Mouse (Mus musculus): ENCODE data around the gene Vmn2r84.
"Not testable (repeated sequence)": the region's sequence is repeated elsewhere in the genome, so short reads cannot be mapped to it uniquely, and the experiment has no call there.

Gene Vmn2r84

DNA sequence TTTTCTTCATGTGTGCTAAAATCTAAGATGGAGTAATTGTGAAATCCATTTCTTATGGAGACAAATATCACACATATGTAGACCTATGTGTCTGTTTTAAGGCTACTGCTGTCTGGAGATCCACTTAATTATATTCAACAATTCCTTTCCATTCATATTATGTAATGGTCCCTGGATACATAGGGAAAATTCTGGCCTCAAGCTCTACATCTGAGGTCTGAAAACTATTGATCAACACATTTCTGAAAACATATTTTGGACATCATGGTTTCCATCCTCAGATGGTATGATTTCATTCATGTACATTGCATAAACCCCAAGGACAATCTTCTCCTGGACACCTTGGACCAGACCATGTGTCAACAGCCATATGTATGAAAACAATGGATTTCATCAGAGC is at the start of gene Vmn2r84:
TSS of gene Vmn2r84 (minus strand) at position 101 of the 400 bp plus-strand sequence.
- no peak for DNase-seq (ENCODE audit: extremely low spot score, low read depth, low spot score)

DNA sequence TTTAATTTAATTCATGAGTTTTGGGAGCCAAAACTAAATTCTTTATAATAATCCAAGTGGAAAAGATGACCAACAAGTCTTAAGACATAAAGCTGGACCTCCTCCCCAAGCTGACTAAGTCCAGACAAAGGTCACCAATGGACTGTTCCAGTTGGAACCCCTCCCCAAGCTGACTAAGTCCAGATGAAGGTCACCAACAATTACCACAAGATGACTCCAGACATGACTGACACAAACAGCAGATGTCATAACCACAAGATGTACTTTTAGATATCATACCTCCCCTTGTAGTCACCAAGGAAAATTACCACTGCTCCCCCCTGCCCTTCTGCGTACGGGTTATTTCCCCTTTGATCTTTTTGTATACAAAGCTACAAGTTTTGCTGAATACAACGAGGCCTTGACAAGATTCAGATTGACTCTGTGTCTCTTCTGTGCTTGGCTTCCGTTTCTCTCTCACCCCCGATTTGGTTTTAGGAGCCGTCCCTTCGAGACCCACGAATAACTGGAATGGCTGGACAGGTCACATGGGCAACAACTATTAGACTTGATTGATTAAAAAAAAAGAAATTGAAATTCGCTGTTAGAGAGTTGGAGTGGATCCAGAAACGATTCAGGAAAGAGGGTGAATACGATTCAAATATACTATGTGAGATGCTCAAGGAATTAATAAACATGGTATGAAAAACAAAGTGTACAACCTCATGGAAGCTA is 40.2 kb upstream of the Vmn2r84 start:
- DNase-seq (ENCODE audit: extremely low spot score, low read depth, low spot score) = not testable (repeated sequence)

DNA sequence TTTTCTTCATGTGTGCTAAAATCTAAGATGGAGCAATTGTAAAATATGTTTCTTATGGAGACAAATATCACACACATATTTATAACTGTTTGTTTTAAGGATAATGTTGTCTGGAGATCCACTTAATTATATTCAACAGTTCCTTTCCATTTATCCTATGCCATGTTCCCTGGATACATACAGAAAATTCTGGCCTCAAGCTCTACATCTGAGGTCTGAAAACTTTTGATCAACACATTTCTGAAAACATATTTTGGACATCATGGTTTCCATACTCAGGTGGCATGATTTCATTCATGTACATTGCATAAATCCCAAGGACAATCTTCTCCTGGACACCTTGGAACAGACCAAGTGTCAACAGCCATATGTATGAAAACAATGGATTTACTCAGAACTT is 35.5 kb upstream of the Vmn2r84 start, which contains the start of gene Vmn2r85:
TSS of gene Vmn2r85 (minus strand) at position 101 of the 400 bp plus-strand sequence.
- not testable (repeated sequence) for DNase-seq (ENCODE audit: extremely low spot score, low read depth, low spot score)

DNA sequence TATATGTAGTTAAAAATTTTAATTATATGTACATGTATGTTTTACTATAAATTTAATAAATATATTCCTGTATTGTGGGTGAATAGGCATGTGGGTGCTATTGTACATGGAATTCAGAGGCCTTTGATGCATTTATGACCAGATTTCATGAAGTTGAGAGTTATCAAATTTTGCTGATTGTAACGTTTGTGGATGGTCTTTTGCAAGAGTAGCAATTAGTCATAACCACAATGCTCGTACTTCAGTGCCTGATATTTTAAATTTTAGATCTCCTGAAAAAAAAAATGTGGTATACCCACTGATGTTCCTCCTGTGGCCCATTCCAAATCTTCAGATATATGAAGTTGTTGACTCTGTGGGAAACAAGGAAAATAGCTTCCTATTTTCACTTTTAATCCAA is 28.2 kb upstream of the Vmn2r84 start:
- not testable (repeated sequence) for DNase-seq (ENCODE audit: extremely low spot score, low read depth, low spot score)

GRCm38 (mm10) chr10:130420401-130420800 is 26.3 kb upstream of the Vmn2r84 start:
- DNase-seq (ENCODE audit: extremely low spot score, low read depth, low spot score) = no peak

- not testable (repeated sequence) for DNase-seq (ENCODE audit: extremely low spot score, low read depth, low spot score)
These were observed 25.8 kb upstream of the Vmn2r84 start for GRCm38 (mm10) chr10:130419954-130420353.

DNA sequence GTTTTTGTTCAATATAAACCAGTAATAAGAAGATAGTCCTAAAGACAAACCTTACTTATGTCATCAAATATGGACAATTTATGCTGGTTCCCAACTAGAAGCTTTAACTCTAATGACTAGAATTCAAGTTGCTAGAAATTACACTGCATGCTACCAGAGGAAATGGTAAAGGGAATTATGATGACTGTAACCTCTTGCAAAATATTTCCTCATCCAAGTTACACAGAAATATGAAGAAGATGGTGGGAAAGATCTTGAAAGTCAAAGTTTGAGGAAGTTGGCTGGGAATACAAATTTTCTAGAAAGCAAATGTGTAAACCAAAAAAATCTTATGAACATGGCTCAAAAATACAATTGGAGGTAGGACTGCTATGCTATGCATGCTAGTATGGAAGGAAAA is 22.2 kb upstream of the Vmn2r84 start:
- DNase-seq (ENCODE audit: extremely low spot score, low read depth, low spot score) = not testable (repeated sequence)

DNA sequence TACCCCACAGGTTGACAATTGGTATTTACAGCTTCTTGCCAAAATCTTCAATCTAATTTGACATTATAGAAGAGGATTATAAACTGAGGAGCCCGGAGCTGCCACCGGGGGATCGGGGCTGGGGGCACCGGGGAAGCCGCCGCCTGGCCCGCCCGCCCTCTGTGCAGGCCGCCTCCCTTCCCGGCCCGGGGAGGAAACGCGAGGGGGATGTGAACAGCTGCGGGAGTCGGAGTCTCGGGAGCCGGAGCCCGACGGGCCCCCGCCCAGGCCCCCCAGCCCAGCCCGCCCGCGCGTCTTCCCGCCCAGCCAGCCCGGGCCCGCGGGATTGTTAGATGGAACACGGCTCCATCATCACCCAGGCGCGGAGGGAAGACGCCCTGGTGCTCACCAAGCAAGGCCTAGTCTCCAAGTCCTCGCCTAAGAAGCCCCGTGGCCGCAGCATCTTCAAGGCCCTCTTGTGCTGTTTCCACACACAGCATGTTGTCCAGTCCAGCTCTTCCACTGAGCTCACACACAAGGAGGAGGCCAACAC is 18.1 kb upstream of the Vmn2r84 start:
- not testable (repeated sequence) for DNase-seq (ENCODE audit: extremely low spot score, low read depth, low spot score)

DNA sequence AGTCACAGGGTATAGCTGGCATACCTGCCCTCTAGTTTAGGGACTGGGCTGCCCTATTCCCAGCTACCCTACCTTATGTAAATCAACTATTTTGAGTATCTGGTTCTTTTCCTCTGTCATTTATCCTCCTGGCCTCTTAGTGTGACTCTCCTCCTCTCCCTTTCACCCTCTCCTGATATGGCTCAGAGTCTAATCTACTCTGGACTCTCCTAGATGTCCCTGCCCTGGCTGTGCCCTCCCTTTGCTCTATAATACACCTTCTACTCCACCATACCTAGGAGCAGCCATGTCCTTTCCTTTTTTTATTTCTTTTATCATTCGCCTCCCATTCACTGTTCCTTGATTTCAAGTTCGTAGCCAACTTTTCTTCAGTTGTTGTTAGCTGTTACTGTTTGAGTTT is 19.0 kb downstream of the Vmn2r84 start:
- no peak for DNase-seq (ENCODE audit: extremely low spot score, low read depth, low spot score)

DNA sequence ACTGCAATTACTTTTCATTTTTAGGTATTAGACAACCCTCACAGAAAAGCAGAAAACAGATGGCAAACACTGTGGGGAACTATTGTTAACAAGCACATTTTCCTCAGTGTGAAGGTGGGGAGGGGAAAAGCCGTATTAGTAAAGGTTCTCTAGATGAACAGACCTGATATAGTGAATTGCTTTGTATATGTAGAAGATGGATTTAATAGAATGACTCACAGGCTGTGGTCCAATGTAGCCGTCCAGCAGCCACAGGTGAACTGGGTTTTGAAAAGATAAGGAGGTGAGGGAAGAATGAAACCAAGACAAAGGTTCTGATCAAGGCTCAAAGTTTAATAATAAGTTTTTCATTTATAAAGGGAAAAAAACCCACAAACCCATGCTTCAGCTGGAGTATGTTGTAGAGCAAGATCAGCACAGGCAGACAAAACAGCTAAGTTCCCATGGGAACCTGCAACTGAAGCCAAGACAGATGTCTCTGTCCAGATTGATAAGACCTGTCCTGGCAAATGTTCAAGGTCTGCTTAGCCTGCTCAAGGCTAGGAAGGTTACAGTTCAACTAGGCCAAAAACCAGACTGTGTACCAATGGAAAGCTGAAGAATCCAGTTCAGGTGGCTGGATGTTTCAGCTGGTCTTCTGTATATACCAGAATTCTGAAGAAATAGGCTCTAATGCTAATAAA is 21.5 kb downstream of the Vmn2r84 start:
- no peak for DNase-seq (ENCODE audit: extremely low spot score, low read depth, low spot score)

- no peak for DNase-seq (ENCODE audit: extremely low spot score, low read depth, low spot score)
These were observed 22.5 kb downstream of the Vmn2r84 start for GRCm38 (mm10) chr10:130371644-130372043.

- DNase-seq (ENCODE audit: extremely low spot score, low read depth, low spot score) = no peak
These were observed 24.0 kb downstream of the Vmn2r84 start for GRCm38 (mm10) chr10:130370005-130370682.

DNA sequence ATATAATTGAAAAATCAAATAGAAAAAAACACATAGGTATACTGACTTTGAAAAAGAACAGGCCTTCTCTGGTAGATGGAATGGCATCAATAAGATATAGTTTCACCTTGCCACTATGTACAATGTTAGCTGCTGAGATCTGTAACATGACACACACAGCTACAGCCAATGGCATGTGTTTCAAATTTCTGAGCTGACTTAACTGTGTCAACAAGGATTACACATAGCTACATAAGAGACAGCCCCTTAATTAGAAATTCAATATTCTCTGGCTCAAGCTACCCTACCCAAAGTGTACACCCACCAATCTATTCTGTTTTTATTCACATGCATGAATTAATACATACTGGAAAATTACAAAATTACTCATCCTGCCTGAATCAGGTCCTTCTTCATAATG is 25.7 kb downstream of the Vmn2r84 start:
- DNase-seq (ENCODE audit: extremely low spot score, low read depth, low spot score) = no peak

DNA sequence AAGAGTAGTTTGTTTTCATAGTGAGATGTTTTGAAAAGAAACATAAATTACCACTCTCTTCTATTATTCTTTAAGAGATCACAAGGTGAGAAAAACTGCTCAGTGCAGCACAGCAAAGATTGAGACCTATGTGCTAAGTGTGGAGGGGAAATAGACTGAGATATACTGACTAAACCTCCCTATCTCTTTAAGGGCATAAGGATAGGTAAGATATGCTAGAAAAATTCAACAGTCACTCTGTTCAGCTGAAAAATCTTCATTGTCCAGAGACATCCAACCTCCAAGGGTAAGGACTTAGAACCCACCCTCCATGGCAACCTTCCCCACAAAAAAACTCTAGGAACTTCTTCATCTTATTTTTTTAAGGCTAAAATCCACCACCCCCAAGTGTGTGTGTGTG is 29.4 kb downstream of the Vmn2r84 start:
- no peak for DNase-seq (ENCODE audit: extremely low spot score, low read depth, low spot score)

- peak; percentile 14 for DNase-seq (ENCODE audit: extremely low spot score, low read depth, low spot score)
These were observed 30.5 kb downstream of the Vmn2r84 start for GRCm38 (mm10) chr10:130363438-130364164.

- no peak for DNase-seq (ENCODE audit: extremely low spot score, low read depth, low spot score)
These were observed 50.1 kb downstream of the Vmn2r84 start for GRCm38 (mm10) chr10:130344056-130344455.

GRCm38 (mm10) chr10:130340050-130340449 is 54.1 kb downstream of the Vmn2r84 start:
- DNase-seq (ENCODE audit: extremely low spot score, low read depth, low spot score) = not testable (repeated sequence)

- no peak for DNase-seq (ENCODE audit: extremely low spot score, low read depth, low spot score)
These were observed 56.6 kb downstream of the Vmn2r84 start for GRCm38 (mm10) chr10:130337581-130337980.

DNA sequence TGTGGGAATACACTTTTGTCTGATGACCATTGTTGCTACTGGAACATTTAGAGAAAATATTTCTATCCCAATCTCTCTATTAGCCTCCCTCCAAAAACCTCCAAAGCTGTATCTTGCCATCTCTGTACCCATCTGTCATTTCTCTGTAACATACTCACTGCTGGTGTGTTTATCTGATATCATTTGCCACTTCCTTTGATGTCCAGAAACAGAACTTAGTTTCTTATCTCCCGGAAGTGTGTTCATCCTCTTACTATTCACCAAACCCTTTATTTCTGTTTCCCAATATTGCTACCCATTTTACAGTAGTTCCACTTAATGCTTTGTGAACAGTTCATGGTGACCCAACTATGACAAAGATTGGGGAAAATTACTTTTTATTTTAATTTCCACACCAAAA is 57.7 kb downstream of the Vmn2r84 start:
- no peak for DNase-seq (ENCODE audit: extremely low spot score, low read depth, low spot score)

DNA sequence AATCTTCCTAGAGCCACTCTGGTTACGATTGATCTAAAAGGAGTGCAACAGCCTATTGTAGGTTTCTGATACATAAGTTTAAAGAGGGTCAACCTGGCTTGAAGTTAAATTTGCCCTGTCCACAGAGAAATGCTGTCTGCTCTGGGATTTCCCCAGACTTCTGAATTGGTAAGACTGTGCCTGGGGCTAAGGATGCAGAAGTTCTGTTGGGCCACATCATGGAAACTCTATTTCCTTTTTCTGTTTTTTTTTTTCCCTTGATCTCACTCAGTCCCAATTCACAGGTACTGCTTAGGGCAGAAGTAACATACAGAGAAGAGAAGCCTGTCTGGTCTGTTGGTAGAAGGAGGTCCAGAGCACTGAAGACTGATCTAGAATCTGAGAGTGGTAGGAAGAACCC is 63.4 kb downstream of the Vmn2r84 start:
- no peak for DNase-seq (ENCODE audit: extremely low spot score, low read depth, low spot score)

Measured in hindlimb bud, embryonic 11.5 days (tissue).